Mouse (Mus musculus): Measurements from ENCODE around the gene Gm37240. TPM values are rescaled to one million over a fixed set of nuclear protein-coding genes. Genes with fewer than 3 reads are reported as not detected.

The Gm37240 gene
- polyA plus RNA-seq, 1 experiment from 2014 or later: 3.3 TPM

- no peaks in the 10 kb centered on the region for H3K36me3 ChIP-seq (ENCODE audit: control insufficient read depth, insufficient read depth)
- no peak overlapping the region for H3K27ac ChIP-seq (ENCODE audit: low read depth, low read length)
- H3K4me1 ChIP-seq (replicated peaks; ENCODE audit: control insufficient read depth, insufficient read depth, low read length): no peaks in the 10 kb centered on the region
- whole genome bisulfite sequencing: 55% methylated on average over 1 of the region's 1 CpGs
- H3K4me2 ChIP-seq (replicated peaks; ENCODE audit: low read depth): no peak overlapping the region
- no peak for TF ChIP-seq CTCF (IDR thresholded peaks at IDR 0.05; ENCODE audit: low read depth)
- ATAC-seq: no peak
- no peak overlapping the region for H3K9ac ChIP-seq (ENCODE audit: low read depth, low read length)
- no peaks in the 10 kb centered on the region for H3K9me3 ChIP-seq (ENCODE audit: control insufficient read depth)
- H3K27me3 ChIP-seq (replicated peaks; ENCODE audit: control insufficient read depth, insufficient read depth, low read length): no peaks in the 10 kb centered on the region
- no peak overlapping the region for H3K4me3 ChIP-seq (ENCODE audit: low read depth, low read length)
Measured at GRCm38 (mm10) chr3:85052196-85052595, 835.1 kb downstream of the Gm37240 start.

GRCm38 (mm10) chr3:85048569-85048968 lies 838.7 kb downstream of the Gm37240 start:
- 93% methylated on average over 5 of the region's 5 CpGs for WGBS
- no peak for ATAC-seq
- no peak overlapping the region for H3K27ac ChIP-seq (ENCODE audit: low read depth, low read length)

DNA sequence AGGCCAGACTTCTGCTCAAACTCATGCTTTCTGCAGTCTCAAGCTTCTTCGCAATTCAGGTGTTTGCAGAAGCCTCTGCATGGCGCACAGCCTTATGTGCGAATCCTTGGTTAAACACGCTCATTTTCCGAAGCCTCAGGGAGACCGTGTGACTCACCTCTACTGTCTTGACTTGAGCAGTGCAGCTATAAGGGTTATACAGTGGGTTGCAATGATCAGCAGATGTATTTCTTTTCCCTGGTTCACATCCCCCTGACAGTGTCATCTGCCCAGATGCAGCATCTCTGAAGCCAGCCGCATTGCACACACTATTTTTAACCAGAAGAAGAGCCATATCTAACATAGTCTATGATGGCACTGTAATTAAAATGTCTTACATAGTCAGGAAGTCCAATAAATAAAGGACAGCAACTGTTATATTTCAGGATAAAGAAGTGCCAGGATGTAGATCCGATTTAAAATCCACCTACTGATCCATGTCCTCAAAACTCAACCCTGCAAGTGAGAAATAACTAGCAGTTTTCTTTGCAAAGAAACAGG lies 843.6 kb downstream of the Gm37240 start:
- no peak for TF ChIP-seq CTCF (IDR thresholded peaks at IDR 0.05; ENCODE audit: low read depth)
- no peaks in the 10 kb centered on the region for H3K9me3 ChIP-seq (ENCODE audit: control insufficient read depth)
- 87% methylated on average over 8 of the region's 8 CpGs for WGBS
- no peak overlapping the region for H3K4me2 ChIP-seq (replicated peaks; ENCODE audit: low read depth)
- no peak overlapping the region for H3K4me3 ChIP-seq (ENCODE audit: low read depth, low read length)
- no peaks in the 10 kb centered on the region for H3K36me3 ChIP-seq (ENCODE audit: control insufficient read depth, insufficient read depth)
- no peaks in the 10 kb centered on the region for H3K4me1 ChIP-seq (replicated peaks; ENCODE audit: control insufficient read depth, insufficient read depth, low read length)
- no peak overlapping the region for H3K27ac ChIP-seq (ENCODE audit: low read depth, low read length)
- no peaks in the 10 kb centered on the region for H3K27me3 ChIP-seq (replicated peaks; ENCODE audit: control insufficient read depth, insufficient read depth, low read length)
- no peak for ATAC-seq
- H3K9ac ChIP-seq (ENCODE audit: low read depth, low read length): no peak overlapping the region

More at GRCm38 (mm10) chr3:85048569-85048968, 838.7 kb downstream of the Gm37240 start:
- Histone ChIP-seq H3K9ac (ENCODE audit: low read depth, low read length) (no peak overlapping the region), H3K36me3 (ENCODE audit: control insufficient read depth, insufficient read depth) (no peaks in the 10 kb centered on the region), H3K9me3 (ENCODE audit: control insufficient read depth) (no peaks in the 10 kb centered on the region), H3K4me1 (replicated peaks; ENCODE audit: control insufficient read depth, insufficient read depth, low read length) (no peaks in the 10 kb centered on the region), H3K27me3 (replicated peaks; ENCODE audit: control insufficient read depth, insufficient read depth, low read length) (no peaks in the 10 kb centered on the region), H3K4me3 (ENCODE audit: low read depth, low read length) (no peak overlapping the region), H3K4me2 (replicated peaks; ENCODE audit: low read depth) (no peak overlapping the region)
- no peak for TF ChIP-seq CTCF (IDR thresholded peaks at IDR 0.05; ENCODE audit: low read depth)

DNA sequence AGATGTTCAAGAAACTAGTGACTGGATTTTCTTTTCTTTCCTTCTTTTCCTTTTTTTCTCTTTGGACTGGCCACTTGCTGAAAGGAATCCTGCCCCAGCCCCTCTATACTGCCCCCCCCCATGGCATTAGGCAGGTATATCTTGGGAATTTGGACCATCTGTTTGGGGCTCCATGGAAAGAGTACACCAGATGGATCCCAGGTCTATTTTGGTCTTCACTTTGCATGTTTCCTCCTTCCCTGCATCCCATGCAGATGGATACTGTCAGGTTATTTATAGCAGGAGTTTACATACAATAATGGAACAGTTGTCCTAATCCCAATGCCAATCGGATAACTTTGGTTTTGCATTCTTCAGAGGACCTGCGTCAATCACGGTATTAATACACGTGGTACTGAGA lies 845.2 kb downstream of the Gm37240 start:
- Histone ChIP-seq H3K27ac (ENCODE audit: low read depth, low read length) (no peak overlapping the region), H3K4me1 (replicated peaks; ENCODE audit: control insufficient read depth, insufficient read depth, low read length) (no peaks in the 10 kb centered on the region), H3K9ac (ENCODE audit: low read depth, low read length) (no peak overlapping the region), H3K4me2 (replicated peaks; ENCODE audit: low read depth) (no peak overlapping the region), H3K4me3 (ENCODE audit: low read depth, low read length) (no peak overlapping the region), H3K27me3 (replicated peaks; ENCODE audit: control insufficient read depth, insufficient read depth, low read length) (no peaks in the 10 kb centered on the region), H3K36me3 (ENCODE audit: control insufficient read depth, insufficient read depth) (no peaks in the 10 kb centered on the region), H3K9me3 (ENCODE audit: control insufficient read depth) (no peaks in the 10 kb centered on the region)
- TF ChIP-seq CTCF (IDR thresholded peaks at IDR 0.05; ENCODE audit: low read depth): no peak
- no peak for ATAC-seq
- 93% methylated on average over 4 of the region's 4 CpGs for WGBS

DNA sequence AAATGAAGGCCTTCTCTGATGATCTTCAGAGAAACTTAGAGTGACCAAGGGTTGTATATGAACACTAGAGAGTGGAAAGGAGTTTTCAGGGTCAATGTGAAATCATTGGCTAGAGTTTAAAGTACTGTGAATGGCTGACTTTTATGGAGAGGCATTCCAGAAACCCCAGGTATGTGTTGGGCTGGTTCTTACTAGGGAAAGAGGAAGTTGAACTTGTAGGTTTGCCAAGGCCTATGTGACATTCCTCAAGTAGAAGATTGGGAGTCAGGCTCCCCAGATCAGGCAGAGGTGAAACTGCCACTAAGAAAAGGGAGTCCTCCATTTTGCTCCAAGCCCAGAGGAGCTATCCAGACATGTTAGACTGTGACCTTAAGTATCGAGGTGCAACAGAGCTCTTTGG lies 858.2 kb downstream of the Gm37240 start:
- Histone ChIP-seq H3K4me2 (replicated peaks; ENCODE audit: low read depth) (no peak overlapping the region), H3K27me3 (replicated peaks; ENCODE audit: control insufficient read depth, insufficient read depth, low read length) (no peaks in the 10 kb centered on the region), H3K4me1 (replicated peaks; ENCODE audit: control insufficient read depth, insufficient read depth, low read length) (no peaks in the 10 kb centered on the region), H3K27ac (ENCODE audit: low read depth, low read length) (no peak overlapping the region), H3K36me3 (ENCODE audit: control insufficient read depth, insufficient read depth) (no peaks in the 10 kb centered on the region), H3K9ac (ENCODE audit: low read depth, low read length) (no peak overlapping the region), H3K9me3 (ENCODE audit: control insufficient read depth) (no peaks in the 10 kb centered on the region), H3K4me3 (ENCODE audit: low read depth, low read length) (no peak overlapping the region)
- TF ChIP-seq CTCF (IDR thresholded peaks at IDR 0.05; ENCODE audit: low read depth): no peak
- ATAC-seq: no peak
- 88% methylated on average over 1 of the region's 1 CpGs for WGBS

GRCm38 (mm10) chr3:85024817-85025705 lies 862.3 kb downstream of the Gm37240 start:
- Histone ChIP-seq H3K9ac (ENCODE audit: low read depth, low read length) (no peak overlapping the region), H3K4me1 (replicated peaks; ENCODE audit: control insufficient read depth, insufficient read depth, low read length) (no peaks in the 10 kb centered on the region), H3K9me3 (ENCODE audit: control insufficient read depth) (no peaks in the 10 kb centered on the region), H3K4me2 (replicated peaks; ENCODE audit: low read depth) (no peak overlapping the region), H3K27me3 (replicated peaks; ENCODE audit: control insufficient read depth, insufficient read depth, low read length) (no peaks in the 10 kb centered on the region), H3K27ac (ENCODE audit: low read depth, low read length) (no peak overlapping the region), H3K4me3 (ENCODE audit: low read depth, low read length) (no peak overlapping the region), H3K36me3 (ENCODE audit: control insufficient read depth, insufficient read depth) (no peaks in the 10 kb centered on the region)
- no peak for ATAC-seq
- TF ChIP-seq CTCF (IDR thresholded peaks at IDR 0.05; ENCODE audit: low read depth): no peak
- WGBS: 32% methylated on average over 6 of the region's 6 CpGs

Measured in intestine, postnatal 0 days (tissue).